Mouse (Mus musculus) cerebellum, postnatal 25 days (tissue): ENCODE measurements at regions not wholly inside any gene's neighbourhood (a gene's known extent, or its start where the extent isn't known, plus 50 kb on each side); places are given as distances from the start of the nearest gene placed in this dataset.

ENCODE experiments used
- DNase-seq, 2 experiments: peaks; one replicate each; pipeline ENCODE4 v3.0.0; 2021; ENCODE audit warnings: mixed read lengths in 2 of 2

GRCm38 (mm10) chr14:39532689-39533088, 59.8 kb upstream of the Nrg3 start:
- peak; percentile 10 to 45 for DNase-seq
